Mouse (Mus musculus) forebrain, embryonic 15.5 days (tissue): ENCODE results near the gene Tex21. TPM values are rescaled to one million over a fixed set of nuclear protein-coding genes. Genes with fewer than 3 reads are reported as not detected.

Experiments
- ATAC-seq: fragments of 200-750 bp; cut with Nextera tagmentation; replicated peaks from 2 replicates; pipeline ENCODE4 v1.8.0; 2017; ENCODE audit warnings: mild to moderate bottlenecking, moderate TSS enrichment, moderate library complexity
- H3K27ac ChIP-seq: fragments of 300-500 bp; sonication (generic); replicated peaks from 2 replicates; pipeline ENCODE4 v1.5.1; 2015; ENCODE audit warnings: mild to moderate bottlenecking, inconsistent platforms
- H3K27me3 ChIP-seq: fragments of 300-500 bp; sonication (generic); 2 replicates; pipeline ENCODE4 v1.6.1; 2015; ENCODE audit warnings: inconsistent platforms
- H3K36me3 ChIP-seq: fragments of 300-500 bp; sonication (generic); 2 replicates; pipeline ENCODE4 v1.6.1; 2015; ENCODE audit warnings: mild to moderate bottlenecking, inconsistent platforms
- H3K4me1 ChIP-seq: fragments of 300-500 bp; sonication (generic); 2 replicates; pipeline ENCODE4 v1.6.1; 2015; ENCODE audit warnings: inconsistent platforms
- H3K4me2 ChIP-seq: fragments of 300-500 bp; sonication (generic); replicated peaks from 2 replicates; pipeline ENCODE4 v1.6.1; 2015; ENCODE audit warnings: mild to moderate bottlenecking, inconsistent platforms
- H3K4me3 ChIP-seq: fragments of 300-500 bp; sonication (generic); 2 replicates; pipeline ENCODE4 v1.5.1; 2015; ENCODE audit warnings: mild to moderate bottlenecking, inconsistent platforms
- H3K9ac ChIP-seq: fragments of 300-500 bp; sonication (generic); replicated peaks from 2 replicates; pipeline ENCODE4 v1.6.1; 2015; ENCODE audit warnings: mild to moderate bottlenecking, inconsistent platforms
- H3K9me3 ChIP-seq: fragments of 300-500 bp; sonication (generic); 2 replicates; pipeline ENCODE4 v1.6.1; 2016; ENCODE audit warnings: inconsistent platforms
- WGBS: fragments of 180-500 bp; shearing (Covaris S2); methylation state at CpG from one replicate; pipeline ENCODE4 v1.1.7; 2015; ENCODE audit warnings: mixed read lengths; 5-methylcytosine and 5-hydroxymethylcytosine counted together
- polyA plus RNA-seq: library from polyadenylated mRNA; unstranded; fragments of >200 nt; fragmentation: Nextera tagmentation; extraction: Ambion mirVana; gene quantifications from 2 replicates; pipeline ENCODE4 v1.2.1, GENCODE M21; 2015

Tex21 gene
- polyA plus RNA-seq, 1 experiment from 2014 or later: not detected

GRCm38 (mm10) chr12:76272610-76273524 lies 26.3 kb upstream of the Tex21 start:
- Histone ChIP-seq H3K4me1 (no peaks in the 10 kb centered on the region), H3K27ac (no peak overlapping the region), H3K27me3 (no peaks in the 10 kb centered on the region), H3K9ac (no peak overlapping the region), H3K4me2 (no peak overlapping the region), H3K36me3 (no peaks in the 10 kb centered on the region), H3K9me3 (no peaks in the 10 kb centered on the region), H3K4me3 (no peak overlapping the region)
- WGBS: 91% methylated on average over 10 of the region's 10 CpGs
- ATAC-seq: no peak

- Histone ChIP-seq H3K4me3 (no peak overlapping the region), H3K9me3 (no peaks in the 10 kb centered on the region), H3K27ac (no peak overlapping the region), H3K27me3 (no peaks in the 10 kb centered on the region), H3K9ac (no peak overlapping the region), H3K36me3 (no peaks in the 10 kb centered on the region), H3K4me1 (no peaks in the 10 kb centered on the region), H3K4me2 (no peak overlapping the region)
- no peak for ATAC-seq
- 94% methylated on average over 6 of the region's 6 CpGs for WGBS
Observed at GRCm38 (mm10) chr12:76271516-76271915, 25.0 kb upstream of the Tex21 start.

- ATAC-seq: no peak
- Histone ChIP-seq H3K4me2 (no peak overlapping the region), H3K4me3 (no peak overlapping the region), H3K27ac (no peak overlapping the region), H3K4me1 (peaks cover 9% of the 10 kb centered on the region), H3K27me3 (no peaks in the 10 kb centered on the region), H3K36me3 (no peaks in the 10 kb centered on the region), H3K9me3 (no peaks in the 10 kb centered on the region), H3K9ac (no peak overlapping the region)
- WGBS: 79% methylated on average over 7 of the region's 7 CpGs
Observed at GRCm38 (mm10) chr12:76269196-76269595, 22.6 kb upstream of the Tex21 start.

- ATAC-seq: no peak
- Histone ChIP-seq H3K9ac (no peak overlapping the region), H3K27me3 (no peaks in the 10 kb centered on the region), H3K4me1 (peaks cover 14% of the 10 kb centered on the region), H3K4me2 (no peak overlapping the region), H3K36me3 (no peaks in the 10 kb centered on the region), H3K4me3 (no peak overlapping the region), H3K27ac (no peak overlapping the region), H3K9me3 (no peaks in the 10 kb centered on the region)
- WGBS: 68% methylated on average over 10 of the region's 10 CpGs
Observed at GRCm38 (mm10) chr12:76268686-76269085, 22.1 kb upstream of the Tex21 start.

- 63% methylated on average over 9 of the region's 9 CpGs for WGBS
- Histone ChIP-seq H3K36me3 (no peaks in the 10 kb centered on the region), H3K4me3 (no peak overlapping the region), H3K9ac (no peak overlapping the region), H3K4me2 (no peak overlapping the region), H3K27me3 (no peaks in the 10 kb centered on the region), H3K4me1 (peaks cover 15% of the 10 kb centered on the region), H3K9me3 (no peaks in the 10 kb centered on the region), H3K27ac (no peak overlapping the region)
- ATAC-seq: peak; percentile 55; the same call in 1 of the 2 replicates
Observed at GRCm38 (mm10) chr12:76266875-76267274, 20.3 kb upstream of the Tex21 start.

- Histone ChIP-seq H3K36me3 (no peaks in the 10 kb centered on the region), H3K27me3 (no peaks in the 10 kb centered on the region), H3K9ac (no peak overlapping the region), H3K27ac (peak overlapping the region; percentile 53; the same call in 1 of the 2 replicates), H3K4me1 (peaks cover 15% of the 10 kb centered on the region), H3K4me3 (no peak overlapping the region), H3K9me3 (no peaks in the 10 kb centered on the region), H3K4me2 (no peak overlapping the region)
- WGBS: 79% methylated on average over 6 of the region's 6 CpGs
- ATAC-seq: no peak
Observed at GRCm38 (mm10) chr12:76265001-76265400, 18.5 kb upstream of the Tex21 start.

- H3K36me3 ChIP-seq: no peaks in the 10 kb centered on the region
- peak; percentile 70 for ATAC-seq
- no peak overlapping the region for H3K4me3 ChIP-seq
- WGBS: 58% methylated on average over 9 of the region's 9 CpGs
- no peaks in the 10 kb centered on the region for H3K27me3 ChIP-seq
- 0 out of 2 replicates have a peak overlapping the region, but pooled peaks have one; percentile 2 for H3K4me2 ChIP-seq
- no peaks in the 10 kb centered on the region for H3K9me3 ChIP-seq
- H3K4me1 ChIP-seq: peaks cover 15% of the 10 kb centered on the region
- H3K27ac ChIP-seq: peak overlapping the region; percentile 53
- H3K9ac ChIP-seq: no peak overlapping the region
Observed at GRCm38 (mm10) chr12:76264325-76264965, 17.9 kb upstream of the Tex21 start.

- Histone ChIP-seq H3K36me3 (no peaks in the 10 kb centered on the region), H3K4me2 (no peak overlapping the region), H3K9me3 (no peaks in the 10 kb centered on the region), H3K27me3 (no peaks in the 10 kb centered on the region), H3K9ac (no peak overlapping the region), H3K27ac (peak overlapping the region; percentile 53), H3K4me3 (no peak overlapping the region), H3K4me1 (peaks cover 15% of the 10 kb centered on the region)
- ATAC-seq: no peak
- 42% methylated on average over 1 of the region's 1 CpGs for WGBS
Observed at GRCm38 (mm10) chr12:76263876-76264275, 17.3 kb upstream of the Tex21 start.

- H3K9me3 ChIP-seq: no peaks in the 10 kb centered on the region
- ATAC-seq: no peak
- whole genome bisulfite sequencing: 96% methylated on average over 4 of the region's 4 CpGs
Observed at GRCm38 (mm10) chr12:76262918-76263317, 16.4 kb upstream of the Tex21 start.

GRCm38 (mm10) chr12:76261556-76261955 lies 15.0 kb upstream of the Tex21 start:
- WGBS: 89% methylated on average over 4 of the region's 4 CpGs

More at GRCm38 (mm10) chr12:76262918-76263317, 16.4 kb upstream of the Tex21 start:
- Histone ChIP-seq H3K36me3 (no peaks in the 10 kb centered on the region), H3K4me1 (peaks cover 15% of the 10 kb centered on the region), H3K27ac (no peak overlapping the region), H3K4me3 (no peak overlapping the region), H3K4me2 (no peak overlapping the region), H3K9ac (no peak overlapping the region), H3K27me3 (no peaks in the 10 kb centered on the region)

GRCm38 (mm10) chr12:76260673-76261072 lies 14.1 kb upstream of the Tex21 start:
- Histone ChIP-seq H3K9me3 (no peaks in the 10 kb centered on the region), H3K9ac (no peak overlapping the region), H3K4me3 (no peak overlapping the region), H3K27ac (no peak overlapping the region), H3K4me1 (peaks cover 28% of the 10 kb centered on the region), H3K4me2 (no peak overlapping the region), H3K36me3 (no peaks in the 10 kb centered on the region), H3K27me3 (no peaks in the 10 kb centered on the region)
- 89% methylated on average over 3 of the region's 3 CpGs for WGBS
- no peak for ATAC-seq

More at GRCm38 (mm10) chr12:76261556-76261955, 15.0 kb upstream of the Tex21 start:
- Histone ChIP-seq H3K4me2 (no peak overlapping the region), H3K9me3 (no peaks in the 10 kb centered on the region), H3K4me1 (peaks cover 19% of the 10 kb centered on the region), H3K27me3 (no peaks in the 10 kb centered on the region), H3K27ac (no peak overlapping the region), H3K36me3 (no peaks in the 10 kb centered on the region), H3K4me3 (no peak overlapping the region), H3K9ac (no peak overlapping the region)
- no peak for ATAC-seq

- Histone ChIP-seq H3K27ac (no peak overlapping the region), H3K4me2 (peak overlapping the region; percentile 82), H3K9ac (peak overlapping the region; percentile 72), H3K36me3 (no peaks in the 10 kb centered on the region), H3K4me3 (peak overlapping the region; percentile 72), H3K27me3 (no peaks in the 10 kb centered on the region), H3K9me3 (no peaks in the 10 kb centered on the region), H3K4me1 (peaks cover 18% of the 10 kb centered on the region)
- 6% methylated on average over 17 of the region's 17 CpGs for WGBS
- no peak for ATAC-seq
Observed at GRCm38 (mm10) chr12:76256114-76256843, 9.7 kb upstream of the Tex21 start.
